Mouse (Mus musculus) CH12.LX (cell line): ENCODE measurements around the gene Gbp2b.
"Not testable (repeated sequence)": the region's sequence is repeated elsewhere in the genome, so short reads cannot be mapped to it uniquely, and the experiment has no call there.

ENCODE experiments used
- CTCF ChIP-seq, 2 experiments: IDR thresholded peaks in 1 of 2; conservative IDR thresholded peaks in 1 of 2; 2 replicates each; pipeline ENCODE4 v1.5.1; 2011 to 2012; ENCODE audit warnings: low read depth in 2 of 2, low read length in 2 of 2, improper control_type of control experiment in 1 of 2, inconsistent platforms in 1 of 2, mild to moderate bottlenecking in 1 of 2, moderate library complexity in 1 of 2
- EP300 ChIP-seq: IDR thresholded peaks from 2 replicates; pipeline ENCODE4 v1.6.1; 2011; ENCODE audit warnings: low read length, improper control_type of control experiment
- GABPA ChIP-seq: IDR thresholded peaks from 2 replicates; pipeline ENCODE4 v1.6.1; 2012; ENCODE audit warnings: low read depth, low read length, improper control_type of control experiment, inconsistent platforms; ENCODE audit not compliant: insufficient replicate concordance
- JUND ChIP-seq: conservative IDR thresholded peaks from 2 replicates; pipeline ENCODE4 v1.6.1; 2011; ENCODE audit warnings: low read depth, low read length, improper control_type of control experiment
- KAT2A ChIP-seq: IDR thresholded peaks from 2 replicates; pipeline ENCODE4 v1.6.1; 2012; ENCODE audit warnings: low read length, improper control_type of control experiment, inconsistent platforms; ENCODE audit not compliant: insufficient replicate concordance
- MAFK ChIP-seq: IDR thresholded peaks from 2 replicates; pipeline ENCODE4 v1.6.1; 2011; ENCODE audit warnings: low read length, improper control_type of control experiment; ENCODE audit not compliant: insufficient replicate concordance
- MYC ChIP-seq: IDR thresholded peaks from 2 replicates; pipeline ENCODE4 v1.6.1; 2011; ENCODE audit warnings: low read depth, mild to moderate bottlenecking, improper control_type of control experiment, low read length
- POLR2A ChIP-seq: IDR thresholded peaks from 2 replicates; pipeline ENCODE4 v1.6.1; 2011; ENCODE audit warnings: low read depth, mild to moderate bottlenecking, improper control_type of control experiment, low read length
- POLR2AphosphoS2 ChIP-seq: IDR thresholded peaks from 2 replicates; pipeline ENCODE4 v1.6.1; 2011; ENCODE audit warnings: low read depth, low read length, improper control_type of control experiment
- TBP ChIP-seq: conservative IDR thresholded peaks from 2 replicates; pipeline ENCODE4 v1.6.1; 2011; ENCODE audit warnings: low read depth, low read length, improper control_type of control experiment
- USF2 ChIP-seq: conservative IDR thresholded peaks from 2 replicates; pipeline ENCODE4 v1.6.1; 2011; ENCODE audit warnings: low read depth, low read length, improper control_type of control experiment
- ZNF384 ChIP-seq: IDR thresholded peaks from 2 replicates; pipeline ENCODE4 v1.6.1; 2012; ENCODE audit warnings: low read depth, low read length, improper control_type of control experiment, inconsistent platforms

DNA sequence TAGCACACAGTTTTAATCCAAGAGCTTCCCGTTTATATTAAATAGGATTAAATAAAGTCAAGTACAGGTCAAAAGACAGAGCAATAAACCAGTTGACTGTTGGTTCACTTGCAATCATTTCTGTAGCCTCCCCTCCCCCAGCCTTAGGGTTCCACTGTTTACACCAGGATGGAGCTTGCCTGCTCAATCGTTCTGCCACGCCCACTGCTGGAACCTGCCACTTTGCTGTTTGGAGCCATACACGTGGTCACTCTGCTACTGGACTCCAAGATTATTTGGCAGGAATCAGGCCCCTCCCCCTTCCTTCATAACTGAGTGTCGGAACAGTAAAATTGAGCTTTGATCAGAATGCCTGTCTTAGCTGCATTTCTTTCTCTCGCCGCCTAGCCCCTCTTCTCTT, 53.2 kb downstream of the Gbp2b start:
- not testable (repeated sequence) for TF ChIP-seq CTCF (conservative IDR thresholded peaks at IDR 0.05 in 1 of 2, IDR thresholded peaks at IDR 0.05 in 1 of 2; ENCODE audit: low read depth in 2 of 2, low read length in 2 of 2); EP300; ZNF384; MAFK; POLR2A; USF2; JUND; MYC; TBP; KAT2A; POLR2AphosphoS2; GABPA
